Mouse (Mus musculus) lung, embryonic 15.5 days (tissue): ENCODE results near the gene Crtap. TPM values are rescaled to one million over a fixed set of nuclear protein-coding genes. Genes with fewer than 3 reads are reported as not detected.
"Not testable (repeated sequence)": the region's sequence is repeated elsewhere in the genome, so short reads cannot be mapped to it uniquely, and the experiment has no call there.

Source experiments
- ATAC-seq: fragments of 200-750 bp; cut with Nextera tagmentation; 2 replicates; pipeline ENCODE4 v1.8.0; 2017; ENCODE audit warnings: moderate number of reproducible peaks, borderline replicate concordance; ENCODE audit not compliant: low FRiP score, low TSS enrichment; ENCODE audit errors: extremely low read depth
- H3K27ac ChIP-seq: fragments of 300-500 bp; sonication (generic); 2 replicates; pipeline ENCODE4 v1.5.1; 2015; ENCODE audit warnings: moderate library complexity, mild to moderate bottlenecking, inconsistent platforms
- H3K27me3 ChIP-seq: fragments of 300-500 bp; sonication (generic); 2 replicates; pipeline ENCODE4 v1.6.1; 2015; ENCODE audit warnings: inconsistent platforms
- H3K36me3 ChIP-seq: fragments of 300-500 bp; sonication (generic); 2 replicates; pipeline ENCODE4 v1.6.1; 2015; ENCODE audit warnings: inconsistent platforms
- H3K4me1 ChIP-seq: fragments of 300-500 bp; sonication (generic); 2 replicates; pipeline ENCODE4 v1.6.1; 2015; ENCODE audit warnings: inconsistent platforms
- H3K4me2 ChIP-seq: fragments of 300-500 bp; sonication (generic); 2 replicates; pipeline ENCODE4 v1.6.1; 2015; ENCODE audit warnings: inconsistent platforms, mild to moderate bottlenecking, moderate library complexity
- H3K4me3 ChIP-seq: fragments of 300-500 bp; sonication (generic); 2 replicates; pipeline ENCODE4 v1.5.1; 2015; ENCODE audit warnings: mild to moderate bottlenecking, inconsistent platforms
- H3K9ac ChIP-seq: fragments of 300-500 bp; sonication (generic); 2 replicates; pipeline ENCODE4 v1.6.1; 2015; ENCODE audit warnings: inconsistent platforms
- H3K9me3 ChIP-seq: fragments of 300-500 bp; sonication (generic); 2 replicates; pipeline ENCODE4 v1.6.1; 2016; ENCODE audit warnings: inconsistent platforms
- WGBS: fragments of 180-500 bp; shearing (Covaris S2); methylation state at CpG from one replicate; pipeline ENCODE4 v1.1.7; 2015; 5-methylcytosine and 5-hydroxymethylcytosine counted together
- polyA plus RNA-seq: library from polyadenylated mRNA; unstranded; fragments of >200 nt; fragmentation: Nextera tagmentation; extraction: Ambion mirVana; gene quantifications from 2 replicates; pipeline ENCODE4 v1.2.1, GENCODE M21; 2015

Crtap gene
- polyA plus RNA-seq, 1 experiment from 2014 or later = 159 TPM

DNA sequence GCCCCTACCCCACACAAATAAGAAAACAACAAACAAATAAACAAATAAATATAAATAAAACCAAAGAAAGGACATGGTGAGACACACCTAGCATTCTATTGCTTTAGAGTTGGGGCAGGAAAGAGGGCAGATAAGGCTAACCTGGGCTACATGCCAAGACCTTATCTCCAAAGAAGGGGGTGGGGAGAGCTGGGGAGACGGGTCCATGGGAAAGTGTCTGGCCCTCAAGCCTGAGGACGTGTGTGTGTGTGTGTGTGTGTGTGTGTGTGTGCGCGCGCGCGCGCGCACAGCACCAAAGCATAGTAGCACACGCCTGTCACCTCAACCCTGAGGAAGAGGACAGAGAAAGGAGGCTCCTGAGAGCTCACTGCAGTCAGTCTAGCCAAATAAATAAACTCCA lies 13.3 kb downstream of the Crtap start:
- Histone ChIP-seq H3K4me1 (no peaks in the 10 kb centered on the region), H3K36me3 (peaks cover 41% of the 10 kb centered on the region), H3K4me2 (no peak overlapping the region), H3K9ac (no peak overlapping the region), H3K27ac (no peak overlapping the region), H3K27me3 (no peaks in the 10 kb centered on the region), H3K9me3 (no peaks in the 10 kb centered on the region), H3K4me3 (no peak overlapping the region)
- 78% methylated on average over 10 of the region's 10 CpGs for WGBS
- ATAC-seq = no peak

- H3K4me2 ChIP-seq = no peak overlapping the region
- no peak overlapping the region for H3K9ac ChIP-seq
- WGBS = 78% methylated on average over 10 of the region's 10 CpGs
- peaks cover 36% of the 10 kb centered on the region for H3K36me3 ChIP-seq
- H3K27me3 ChIP-seq = no peaks in the 10 kb centered on the region
- ATAC-seq = no peak
- no peaks in the 10 kb centered on the region for H3K9me3 ChIP-seq
- no peak overlapping the region for H3K27ac ChIP-seq
- no peak overlapping the region for H3K4me3 ChIP-seq
- H3K4me1 ChIP-seq = no peaks in the 10 kb centered on the region
These were observed 15.1 kb downstream of the Crtap start for GRCm38 (mm10) chr9:114375276-114375962.

DNA sequence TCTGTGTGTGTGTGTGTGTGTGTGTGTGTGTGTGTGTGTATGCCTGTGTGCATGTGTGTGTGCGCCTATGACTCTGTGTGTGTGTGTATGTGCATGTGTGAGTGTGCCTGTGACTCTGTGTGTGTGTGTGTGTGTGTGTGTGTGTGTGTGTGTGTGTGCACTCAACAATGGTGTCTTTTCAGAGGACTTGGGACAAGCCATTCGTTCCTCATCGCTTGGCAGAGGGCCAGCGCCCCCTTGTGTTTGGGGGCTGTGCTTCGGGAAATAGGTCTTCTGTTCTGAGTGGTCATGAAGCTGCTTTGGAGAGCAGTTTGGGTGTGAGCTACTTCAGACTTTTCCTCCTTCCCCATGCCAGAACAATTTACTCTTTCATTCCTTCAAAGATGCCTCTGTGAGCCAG lies 18.8 kb downstream of the Crtap start:
- not testable (repeated sequence) for H3K27ac ChIP-seq, H3K4me3 ChIP-seq, H3K27me3 ChIP-seq, H3K4me1 ChIP-seq, ATAC-seq, H3K9ac ChIP-seq, H3K4me2 ChIP-seq, H3K9me3 ChIP-seq
- WGBS = 20% methylated on average over 5 of the region's 5 CpGs
- H3K36me3 ChIP-seq = peaks cover 15% of the 10 kb centered on the region

DNA sequence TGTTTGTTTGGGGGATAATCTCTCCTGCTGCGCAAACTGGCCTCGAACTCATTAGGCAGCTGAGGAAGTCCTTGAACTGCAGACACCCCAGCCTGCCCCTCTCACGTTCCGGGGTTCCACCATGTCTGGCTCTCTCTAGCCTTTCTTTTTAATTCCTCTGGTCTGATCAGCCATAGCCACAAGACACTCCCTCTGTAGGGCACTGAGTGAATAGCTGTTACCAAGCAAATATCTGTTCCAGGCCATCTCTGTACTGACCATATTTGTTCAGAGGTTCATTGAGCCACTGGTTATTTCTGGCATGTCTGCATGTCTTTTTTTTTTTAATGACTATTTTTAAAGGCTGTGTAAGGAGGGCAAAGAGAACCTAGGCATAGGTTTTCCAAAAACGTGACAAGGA lies 21.1 kb downstream of the Crtap start:
- H3K4me2 ChIP-seq = peak overlapping the region; percentile 97; the same call in 1 of the 2 replicates
- H3K9me3 ChIP-seq, ATAC-seq, H3K27ac ChIP-seq, H3K4me1 ChIP-seq, H3K4me3 ChIP-seq, H3K27me3 ChIP-seq, H3K9ac ChIP-seq, H3K36me3 ChIP-seq: not testable (repeated sequence)
- WGBS = 52% methylated on average over 5 of the region's 5 CpGs

GRCm38 (mm10) chr9:114368471-114368858 lies 22.0 kb downstream of the Crtap start:
- WGBS = 12% methylated on average over 12 of the region's 12 CpGs
- ATAC-seq = no peak
- Histone ChIP-seq H3K4me3 (peak overlapping the region; percentile 51), H3K9me3 (no peaks in the 10 kb centered on the region), H3K27ac (no peak overlapping the region), H3K4me2 (peak overlapping the region; percentile 97), H3K9ac (peak overlapping the region; percentile 52), H3K4me1 (0 out of 2 replicates have a peak, but pooled peaks cover 6% of the 10 kb centered on the region), H3K36me3 (peaks cover 5% of the 10 kb centered on the region), H3K27me3 (no peaks in the 10 kb centered on the region)

DNA sequence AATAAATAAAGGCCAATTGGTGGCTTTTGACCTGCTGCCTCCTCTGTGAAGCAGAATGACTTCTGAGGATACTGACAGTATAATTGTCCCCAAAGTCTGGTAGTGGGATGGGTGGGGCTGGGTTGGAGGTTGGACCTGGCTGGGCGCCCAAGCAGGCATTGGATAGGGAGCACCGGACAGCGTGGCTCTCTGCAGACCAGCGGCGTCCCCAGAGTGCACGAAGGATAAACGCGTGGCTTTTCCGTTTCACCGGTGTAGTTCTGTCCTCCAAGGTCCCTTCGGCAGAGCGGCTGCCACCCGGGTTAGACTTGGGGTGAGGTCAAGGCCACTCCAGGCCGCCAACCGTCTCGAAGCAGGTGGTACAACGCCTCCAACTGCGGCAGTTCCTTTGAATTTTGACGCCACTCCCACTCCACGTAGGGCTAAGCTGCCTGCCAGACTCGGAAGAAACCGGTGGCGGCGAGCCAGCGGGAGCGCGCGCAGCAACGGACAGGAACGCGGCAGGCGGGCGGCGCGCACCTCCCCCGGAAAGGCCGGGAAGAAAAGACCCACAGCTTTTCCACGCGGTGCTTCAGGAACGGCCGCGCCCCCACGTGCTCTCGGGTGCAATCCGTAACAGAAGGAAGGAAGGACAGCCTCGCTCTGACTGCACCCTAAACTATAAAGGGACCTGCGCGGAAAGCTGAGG lies 22.5 kb downstream of the Crtap start:
- Histone ChIP-seq H3K27ac (peak overlapping the region; percentile 26; the same call in 1 of the 2 replicates), H3K27me3 (no peaks in the 10 kb centered on the region), H3K4me3 (peak overlapping the region; percentile 51), H3K4me2 (peak overlapping the region; percentile 97), H3K4me1 (0 out of 2 replicates have a peak, but pooled peaks cover 6% of the 10 kb centered on the region), H3K9ac (peak overlapping the region; percentile 52), H3K9me3 (no peaks in the 10 kb centered on the region), H3K36me3 (no peaks in the 10 kb centered on the region)
- ATAC-seq = peak; percentile 87
- WGBS = under 1% methylated on average over 48 of the region's 48 CpGs

GRCm38 (mm10) chr9:114329855-114330254 lies 60.6 kb downstream of the Crtap start, which contains the start of gene Bcl2a1c:
Gene Bcl2a1c, plus strand, starts transcription at chr9:114330135.
- H3K9me3 ChIP-seq, H3K27me3 ChIP-seq, H3K4me2 ChIP-seq, H3K27ac ChIP-seq, H3K9ac ChIP-seq, H3K4me3 ChIP-seq, H3K4me1 ChIP-seq, ATAC-seq, H3K36me3 ChIP-seq: not testable (repeated sequence)
- WGBS = 57% methylated on average over 9 of the region's 9 CpGs

- not testable (repeated sequence) for H3K4me1 ChIP-seq, H3K36me3 ChIP-seq, H3K4me2 ChIP-seq, H3K4me3 ChIP-seq, H3K9me3 ChIP-seq, H3K27me3 ChIP-seq, H3K27ac ChIP-seq, H3K9ac ChIP-seq
- peak; percentile 42; the same call in 1 of the 2 replicates for ATAC-seq
These were observed 62.1 kb downstream of the Crtap start for GRCm38 (mm10) chr9:114328332-114328731.

- Histone ChIP-seq H3K36me3 (no peaks in the 10 kb centered on the region), H3K27me3 (no peaks in the 10 kb centered on the region), H3K9me3 (no peaks in the 10 kb centered on the region), H3K4me1 (no peaks in the 10 kb centered on the region), H3K27ac (no peak overlapping the region), H3K4me3 (no peak overlapping the region), H3K9ac (no peak overlapping the region), H3K4me2 (no peak overlapping the region)
- ATAC-seq = no peak
- 60% methylated on average over 3 of the region's 3 CpGs for WGBS
These were observed 64.3 kb downstream of the Crtap start for GRCm38 (mm10) chr9:114326011-114326748.

Other genes with a start within 250 kb of the Crtap start
- 0.39 TPM in 1 of 2 replicates, not detected in the other for gene Bcl2a1c, start 60.5 kb downstream of the Crtap start, polyA plus RNA-seq
- 42.6 and 47.7 TPM in 2 replicates for gene Glb1, start 10.4 kb upstream of the Crtap start, polyA plus RNA-seq
- 9.5 and 10.1 TPM in 2 replicates for gene Tmppe, start 10.4 kb upstream of the Crtap start, polyA plus RNA-seq
- gene Ccr4, start 114.2 kb upstream of the Crtap start, polyA plus RNA-seq = 0.37 TPM in 1 of 2 replicates, not detected in the other
- gene C130032M10Rik, start 125.0 kb upstream of the Crtap start, polyA plus RNA-seq = 0.23 TPM in 1 of 2 replicates, not detected in the other
- gene Trim71, start 173.7 kb upstream of the Crtap start, polyA plus RNA-seq = 1.2 TPM in 2 replicates
- 63.0 and 65.3 TPM in 2 replicates for gene Cnot10, start 249.5 kb upstream of the Crtap start, polyA plus RNA-seq